Mouse (Mus musculus): ENCODE results near the gene Abhd6. TPM values are rescaled to one million over a fixed set of nuclear protein-coding genes. Genes with fewer than 3 reads are reported as not detected.
"Not testable (repeated sequence)": the region's sequence is repeated elsewhere in the genome, so short reads cannot be mapped to it uniquely, and the experiment has no call there.

Gene Abhd6
- polyA plus RNA-seq, 1 experiment from 2014 or later = 15.6 TPM

GRCm38 (mm10) chr14:8003093-8003670 lies 480 bp downstream of the Abhd6 start:
- peak; percentile 97 for DNase-seq (ENCODE audit: low spot score, missing footprints)
- Histone ChIP-seq H3K4me1 (ENCODE audit: control insufficient read depth, insufficient read depth, low read length) (peaks cover 9% of the 10 kb centered on the region; the same call in 1 of the 2 replicates), H3K27me3 (ENCODE audit: control insufficient read depth, insufficient read depth, low read length) (peaks cover 20% of the 10 kb centered on the region), H3K4me2 (peak overlapping the region; percentile 65), H3K36me3 (ENCODE audit: control insufficient read depth, insufficient read depth, low read length) (no peaks in the 10 kb centered on the region), H3K4me3 (ENCODE audit: low read depth, low read length) (peak overlapping the region; percentile 54), H3K9ac (ENCODE audit: low read length) (peak overlapping the region; percentile 51), H3K9me3 (ENCODE audit: control insufficient read depth, low read length) (no peaks in the 10 kb centered on the region), H3K27ac (ENCODE audit: low read depth, low read length) (no peak overlapping the region)
- ATAC-seq (ENCODE audit: low FRiP score) = peak; percentile 70
- 1% methylated on average over 23 of the region's 23 CpGs for WGBS

DNA sequence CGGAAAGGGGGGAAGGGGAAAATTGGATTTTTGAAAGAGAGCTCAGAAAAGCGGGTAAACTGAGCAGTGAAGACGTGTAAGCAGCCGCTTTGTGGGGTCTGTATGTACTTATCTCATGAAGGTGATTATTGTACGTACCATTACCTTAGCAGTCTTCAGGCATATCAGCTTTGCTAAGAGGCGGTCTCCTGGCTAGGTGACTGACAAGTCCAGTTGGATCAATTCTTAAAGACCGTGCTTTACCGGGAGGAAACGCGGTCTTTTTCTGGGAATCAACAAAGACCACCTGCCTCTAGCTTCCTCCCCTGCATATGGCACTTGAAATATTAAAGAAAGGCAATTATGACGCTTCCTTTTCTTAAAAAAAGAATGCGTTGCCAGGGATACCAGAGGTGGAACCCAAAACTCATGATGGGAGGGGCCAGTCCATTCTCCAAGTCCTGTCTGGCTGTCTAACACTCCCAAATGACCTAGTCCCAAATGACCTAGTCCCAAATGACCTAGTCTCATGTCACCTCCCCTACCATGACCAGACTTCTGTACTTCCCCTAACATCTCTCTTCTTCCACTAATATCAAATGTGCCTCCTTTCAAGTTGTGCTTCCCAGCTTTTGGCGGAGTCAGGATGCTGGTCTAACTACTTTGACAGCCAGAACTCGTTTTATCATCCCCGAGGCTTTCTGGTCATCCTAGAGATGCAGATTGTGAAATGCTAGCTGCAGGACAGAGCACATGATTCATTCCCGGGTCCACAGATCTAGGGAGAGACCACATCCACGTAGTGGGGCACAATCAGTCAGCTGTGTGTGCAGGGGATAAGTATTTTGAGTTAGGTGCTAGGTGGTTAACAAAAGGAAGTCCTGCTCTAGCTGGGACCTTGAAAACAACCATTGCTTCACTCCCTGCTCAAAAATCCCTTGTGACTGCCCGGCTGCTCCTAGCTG lies 1.3 kb downstream of the Abhd6 start:
- H3K4me3 ChIP-seq (ENCODE audit: low read depth, low read length) = peak overlapping the region; percentile 54
- H3K9me3 ChIP-seq (ENCODE audit: control insufficient read depth, low read length) = no peaks in the 10 kb centered on the region
- peaks cover 20% of the 10 kb centered on the region for H3K27me3 ChIP-seq (ENCODE audit: control insufficient read depth, insufficient read depth, low read length)
- no peaks in the 10 kb centered on the region for H3K36me3 ChIP-seq (ENCODE audit: control insufficient read depth, insufficient read depth, low read length)
- DNase-seq (ENCODE audit: low spot score, missing footprints) = peak; percentile 85
- H3K27ac ChIP-seq (ENCODE audit: low read depth, low read length) = no peak overlapping the region
- H3K4me1 ChIP-seq (ENCODE audit: control insufficient read depth, insufficient read depth, low read length) = peaks cover 9% of the 10 kb centered on the region; the same call in 1 of the 2 replicates
- H3K9ac ChIP-seq (ENCODE audit: low read length) = peak overlapping the region; percentile 51
- ATAC-seq (ENCODE audit: low FRiP score) = no peak
- peak overlapping the region; percentile 65 for H3K4me2 ChIP-seq
- WGBS = 43% methylated on average over 18 of the region's 18 CpGs

DNA sequence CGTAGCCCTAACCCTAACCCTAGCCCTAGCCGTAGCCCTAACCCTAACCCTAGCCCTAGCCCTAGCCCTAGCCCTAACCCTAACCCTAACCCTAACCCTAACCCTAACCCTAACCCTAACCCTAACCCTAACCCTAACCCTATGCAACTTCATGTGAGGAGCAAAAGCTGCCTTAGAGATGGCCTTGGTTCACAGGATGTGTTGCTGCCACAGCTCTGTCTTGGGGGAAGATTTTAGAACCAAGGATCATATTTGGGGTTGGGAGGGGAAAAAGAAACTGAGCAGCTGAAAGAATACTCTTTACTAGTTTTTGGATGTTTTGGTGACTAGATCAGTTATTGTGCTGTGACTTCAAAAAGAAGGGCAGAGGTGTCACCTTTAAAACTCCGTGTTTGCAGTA lies 3.4 kb downstream of the Abhd6 start:
- not testable (repeated sequence) for DNase-seq (ENCODE audit: low spot score, missing footprints); H3K4me1 ChIP-seq (ENCODE audit: control insufficient read depth, insufficient read depth, low read length); ATAC-seq (ENCODE audit: low FRiP score); H3K4me3 ChIP-seq (ENCODE audit: low read depth, low read length); H3K27ac ChIP-seq (ENCODE audit: low read depth, low read length); H3K36me3 ChIP-seq (ENCODE audit: control insufficient read depth, insufficient read depth, low read length); H3K9me3 ChIP-seq (ENCODE audit: control insufficient read depth, low read length); H3K4me2 ChIP-seq; H3K9ac ChIP-seq (ENCODE audit: low read length)
- WGBS = 66% methylated on average over 3 of the region's 3 CpGs
- H3K27me3 ChIP-seq (ENCODE audit: control insufficient read depth, insufficient read depth, low read length) = peaks cover 14% of the 10 kb centered on the region

DNA sequence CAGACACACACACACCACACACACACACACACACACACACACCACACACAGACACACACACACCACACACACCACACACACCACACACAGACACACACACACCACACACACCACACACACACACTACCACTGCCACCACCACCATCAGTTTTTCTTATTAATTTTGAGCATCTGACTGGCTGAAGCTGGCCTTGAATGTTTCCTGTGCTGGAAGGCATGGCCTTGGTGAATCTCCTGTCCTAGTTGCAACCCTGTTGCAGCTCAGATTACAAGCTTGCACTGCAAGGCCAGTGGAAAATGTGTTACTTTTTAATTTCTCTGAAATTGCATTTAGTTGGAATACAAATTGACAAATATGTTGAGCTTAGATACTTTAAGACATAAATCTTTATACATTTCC lies 4.4 kb downstream of the Abhd6 start:
- DNase-seq (ENCODE audit: low spot score, missing footprints) (no peak), ATAC-seq (ENCODE audit: low FRiP score) (no peak)
- Histone ChIP-seq H3K9me3 (ENCODE audit: control insufficient read depth, low read length) (no peaks in the 10 kb centered on the region), H3K4me3 (ENCODE audit: low read depth, low read length) (no peak overlapping the region), H3K4me2 (no peak overlapping the region), H3K9ac (ENCODE audit: low read length) (no peak overlapping the region), H3K4me1 (ENCODE audit: control insufficient read depth, insufficient read depth, low read length) (peaks cover 9% of the 10 kb centered on the region; the same call in 1 of the 2 replicates), H3K27ac (ENCODE audit: low read depth, low read length) (no peak overlapping the region), H3K27me3 (ENCODE audit: control insufficient read depth, insufficient read depth, low read length) (peaks cover 5% of the 10 kb centered on the region; the same call in 1 of the 2 replicates), H3K36me3 (ENCODE audit: control insufficient read depth, insufficient read depth, low read length) (no peaks in the 10 kb centered on the region)

DNA sequence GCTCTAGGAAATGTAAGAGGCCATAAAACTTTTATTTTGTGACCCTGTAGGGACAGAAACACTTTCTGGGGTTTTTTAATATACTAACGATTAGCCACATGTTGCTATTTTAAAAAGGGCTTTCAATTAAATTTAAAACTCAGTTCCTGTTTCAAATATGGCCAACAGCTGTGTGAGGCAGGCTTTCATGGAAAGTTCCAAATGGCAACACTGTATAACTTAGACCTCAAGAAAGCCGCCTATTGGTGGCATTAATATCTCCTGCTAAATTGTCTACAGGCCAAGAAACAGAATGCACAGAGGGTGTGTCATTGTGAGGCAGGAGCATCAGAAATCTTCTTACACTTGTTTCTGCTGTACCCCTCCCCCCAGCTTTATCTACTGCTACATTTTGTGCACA lies 4.8 kb downstream of the Abhd6 start:
- WGBS = 93% methylated on average over 2 of the region's 2 CpGs

DNA sequence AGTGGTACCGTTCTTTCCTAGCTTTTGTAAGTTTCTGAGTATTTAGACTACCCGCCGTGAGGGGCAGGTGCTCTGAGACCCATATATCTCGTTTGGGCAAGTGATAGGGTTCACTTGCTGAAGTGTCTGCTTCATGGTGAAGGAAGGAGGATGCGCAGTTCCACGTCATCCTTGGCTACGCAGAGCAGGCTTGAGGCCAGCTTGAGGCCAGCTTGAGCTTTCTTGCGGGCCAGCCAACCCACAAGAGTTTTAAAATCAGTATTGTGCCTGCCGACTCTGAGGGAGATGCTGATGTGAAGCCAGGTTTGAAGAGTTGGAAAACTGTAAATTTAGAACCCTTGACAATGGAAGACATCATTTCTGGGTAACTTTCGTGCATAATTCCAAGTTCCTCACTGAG lies 5.2 kb downstream of the Abhd6 start:
- Histone ChIP-seq H3K9ac (ENCODE audit: low read length) (no peak overlapping the region), H3K27me3 (ENCODE audit: control insufficient read depth, insufficient read depth, low read length) (no peaks in the 10 kb centered on the region), H3K9me3 (ENCODE audit: control insufficient read depth, low read length) (no peaks in the 10 kb centered on the region), H3K4me3 (ENCODE audit: low read depth, low read length) (no peak overlapping the region), H3K27ac (ENCODE audit: low read depth, low read length) (no peak overlapping the region), H3K36me3 (ENCODE audit: control insufficient read depth, insufficient read depth, low read length) (no peaks in the 10 kb centered on the region), H3K4me2 (no peak overlapping the region), H3K4me1 (ENCODE audit: control insufficient read depth, insufficient read depth, low read length) (peaks cover 6% of the 10 kb centered on the region; the same call in 1 of the 2 replicates)
- ATAC-seq (ENCODE audit: low FRiP score) (no peak), DNase-seq (ENCODE audit: low spot score, missing footprints) (no peak)
- 89% methylated on average over 10 of the region's 10 CpGs for WGBS

More for the DNA sequence above, 4.8 kb downstream of the Abhd6 start:
- DNase-seq (ENCODE audit: low spot score, missing footprints) = no peak
- Histone ChIP-seq H3K4me1 (ENCODE audit: control insufficient read depth, insufficient read depth, low read length) (peaks cover 6% of the 10 kb centered on the region; the same call in 1 of the 2 replicates), H3K27ac (ENCODE audit: low read depth, low read length) (no peak overlapping the region), H3K27me3 (ENCODE audit: control insufficient read depth, insufficient read depth, low read length) (peaks cover 1% of the 10 kb centered on the region; the same call in 1 of the 2 replicates), H3K9me3 (ENCODE audit: control insufficient read depth, low read length) (no peaks in the 10 kb centered on the region), H3K9ac (ENCODE audit: low read length) (no peak overlapping the region), H3K4me3 (ENCODE audit: low read depth, low read length) (no peak overlapping the region), H3K36me3 (ENCODE audit: control insufficient read depth, insufficient read depth, low read length) (no peaks in the 10 kb centered on the region), H3K4me2 (no peak overlapping the region)
- ATAC-seq (ENCODE audit: low FRiP score) = no peak

- H3K9me3 ChIP-seq (ENCODE audit: control insufficient read depth, low read length) = no peaks in the 10 kb centered on the region
- WGBS = 91% methylated on average over 2 of the region's 2 CpGs
- H3K4me3 ChIP-seq (ENCODE audit: low read depth, low read length) = no peak overlapping the region
- no peak overlapping the region for H3K27ac ChIP-seq (ENCODE audit: low read depth, low read length)
- H3K9ac ChIP-seq (ENCODE audit: low read length) = no peak overlapping the region
- no peaks in the 10 kb centered on the region for H3K27me3 ChIP-seq (ENCODE audit: control insufficient read depth, insufficient read depth, low read length)
- ATAC-seq (ENCODE audit: low FRiP score) (no peak), DNase-seq (ENCODE audit: low spot score, missing footprints) (no peak)
- H3K4me2 ChIP-seq = no peak overlapping the region
- H3K36me3 ChIP-seq (ENCODE audit: control insufficient read depth, insufficient read depth, low read length) = no peaks in the 10 kb centered on the region
- no peaks in the 10 kb centered on the region for H3K4me1 ChIP-seq (ENCODE audit: control insufficient read depth, insufficient read depth, low read length)
Observed at GRCm38 (mm10) chr14:8011297-8011696, 8.6 kb downstream of the Abhd6 start.

GRCm38 (mm10) chr14:8011938-8012337 lies 9.2 kb downstream of the Abhd6 start:
- ATAC-seq (ENCODE audit: low FRiP score) (no peak), DNase-seq (ENCODE audit: low spot score, missing footprints) (no peak)
- Histone ChIP-seq H3K4me2 (no peak overlapping the region), H3K4me1 (ENCODE audit: control insufficient read depth, insufficient read depth, low read length) (no peaks in the 10 kb centered on the region), H3K36me3 (ENCODE audit: control insufficient read depth, insufficient read depth, low read length) (no peaks in the 10 kb centered on the region), H3K9me3 (ENCODE audit: control insufficient read depth, low read length) (no peaks in the 10 kb centered on the region), H3K9ac (ENCODE audit: low read length) (no peak overlapping the region), H3K4me3 (ENCODE audit: low read depth, low read length) (no peak overlapping the region), H3K27ac (ENCODE audit: low read depth, low read length) (no peak overlapping the region), H3K27me3 (ENCODE audit: control insufficient read depth, insufficient read depth, low read length) (no peaks in the 10 kb centered on the region)
- WGBS = 77% methylated on average over 6 of the region's 6 CpGs

GRCm38 (mm10) chr14:8015756-8016155 lies 13.1 kb downstream of the Abhd6 start:
- ATAC-seq (ENCODE audit: low FRiP score) = no peak
- H3K9me3 ChIP-seq (ENCODE audit: control insufficient read depth, low read length) = no peaks in the 10 kb centered on the region
- no peaks in the 10 kb centered on the region for H3K36me3 ChIP-seq (ENCODE audit: control insufficient read depth, insufficient read depth, low read length)
- H3K4me3 ChIP-seq (ENCODE audit: low read depth, low read length) = no peak overlapping the region
- 94% methylated on average over 6 of the region's 6 CpGs for WGBS
- no peaks in the 10 kb centered on the region for H3K27me3 ChIP-seq (ENCODE audit: control insufficient read depth, insufficient read depth, low read length)
- H3K4me1 ChIP-seq (ENCODE audit: control insufficient read depth, insufficient read depth, low read length) = no peaks in the 10 kb centered on the region
- H3K9ac ChIP-seq (ENCODE audit: low read length) = no peak overlapping the region
- H3K4me2 ChIP-seq = no peak overlapping the region
- H3K27ac ChIP-seq (ENCODE audit: low read depth, low read length) = no peak overlapping the region
- DNase-seq (ENCODE audit: low spot score, missing footprints) = no peak

Measured in midbrain, embryonic 11.5 days (tissue).